Mouse (Mus musculus): ENCODE measurements at regions not wholly inside any gene's neighbourhood (a gene's known extent, or its start where the extent isn't known, plus 50 kb on each side); places are given as distances from the start of the nearest gene placed in this dataset.

- H3K4me1 ChIP-seq (ENCODE audit: control insufficient read depth, insufficient read depth, low read depth, low read length), result no peaks in the 10 kb centered on the region; the same call in 1 of the 2 replicates
- H3K4me2 ChIP-seq (ENCODE audit: low read length), result no peak overlapping the region
- no peak overlapping the region for H3K4me3 ChIP-seq (ENCODE audit: low read length)
- H3K27ac ChIP-seq (ENCODE audit: low read depth, low read length), result no peak overlapping the region
- H3K9me3 ChIP-seq (ENCODE audit: control insufficient read depth, low read length), result no peaks in the 10 kb centered on the region
- no peaks in the 10 kb centered on the region for H3K27me3 ChIP-seq (replicated peaks; ENCODE audit: control insufficient read depth, insufficient read depth, low read length)
- ATAC-seq, result no peak
- WGBS, result 85% methylated on average over 2 of the region's 2 CpGs
- no peaks in the 10 kb centered on the region for H3K36me3 ChIP-seq (ENCODE audit: control insufficient read depth, insufficient read depth, low read length)
- no peak overlapping the region for H3K9ac ChIP-seq (ENCODE audit: low read depth, low read length)
Measured at GRCm38 (mm10) chr12:16231093-16231492, 379.7 kb downstream of the Lpin1 start.

- H3K4me3 ChIP-seq (ENCODE audit: low read length), result no peak overlapping the region
- 93% methylated on average over 2 of the region's 2 CpGs for WGBS
- no peak overlapping the region for H3K4me2 ChIP-seq (ENCODE audit: low read length)
- no peaks in the 10 kb centered on the region; the same call in 1 of the 2 replicates for H3K4me1 ChIP-seq (ENCODE audit: control insufficient read depth, insufficient read depth, low read depth, low read length)
- no peaks in the 10 kb centered on the region for H3K9me3 ChIP-seq (ENCODE audit: control insufficient read depth, low read length)
- no peaks in the 10 kb centered on the region for H3K36me3 ChIP-seq (ENCODE audit: control insufficient read depth, insufficient read depth, low read length)
- no peak for ATAC-seq
- H3K27me3 ChIP-seq (replicated peaks; ENCODE audit: control insufficient read depth, insufficient read depth, low read length), result no peaks in the 10 kb centered on the region
- no peak overlapping the region for H3K9ac ChIP-seq (ENCODE audit: low read depth, low read length)
- H3K27ac ChIP-seq (ENCODE audit: low read depth, low read length), result no peak overlapping the region
Measured at GRCm38 (mm10) chr12:16225428-16225827, 385.3 kb downstream of the Lpin1 start.

- H3K4me3 ChIP-seq (ENCODE audit: low read length), result no peak overlapping the region
- no peaks in the 10 kb centered on the region; the same call in 1 of the 2 replicates for H3K4me1 ChIP-seq (ENCODE audit: control insufficient read depth, insufficient read depth, low read depth, low read length)
- no peaks in the 10 kb centered on the region for H3K36me3 ChIP-seq (ENCODE audit: control insufficient read depth, insufficient read depth, low read length)
- 51% methylated on average over 9 of the region's 9 CpGs for WGBS
- H3K27ac ChIP-seq (ENCODE audit: low read depth, low read length), result no peak overlapping the region
- peak; percentile 80 for ATAC-seq
- no peak overlapping the region for H3K4me2 ChIP-seq (ENCODE audit: low read length)
- no peaks in the 10 kb centered on the region for H3K9me3 ChIP-seq (ENCODE audit: control insufficient read depth, low read length)
- H3K9ac ChIP-seq (ENCODE audit: low read depth, low read length), result no peak overlapping the region
- H3K27me3 ChIP-seq (replicated peaks; ENCODE audit: control insufficient read depth, insufficient read depth, low read length), result no peaks in the 10 kb centered on the region
Measured at GRCm38 (mm10) chr12:16222836-16223450, 387.8 kb downstream of the Lpin1 start.

GRCm38 (mm10) chr12:16222205-16222604 is 388.6 kb downstream of the Lpin1 start:
- no peaks in the 10 kb centered on the region for H3K27me3 ChIP-seq (replicated peaks; ENCODE audit: control insufficient read depth, insufficient read depth, low read length)
- no peaks in the 10 kb centered on the region for H3K36me3 ChIP-seq (ENCODE audit: control insufficient read depth, insufficient read depth, low read length)
- H3K9me3 ChIP-seq (ENCODE audit: control insufficient read depth, low read length), result no peaks in the 10 kb centered on the region
- H3K4me1 ChIP-seq (ENCODE audit: control insufficient read depth, insufficient read depth, low read depth, low read length), result no peaks in the 10 kb centered on the region; the same call in 1 of the 2 replicates
- no peak overlapping the region for H3K9ac ChIP-seq (ENCODE audit: low read depth, low read length)
- no peak for ATAC-seq
- no peak overlapping the region for H3K4me3 ChIP-seq (ENCODE audit: low read length)
- H3K27ac ChIP-seq (ENCODE audit: low read depth, low read length), result no peak overlapping the region
- no peak overlapping the region for H3K4me2 ChIP-seq (ENCODE audit: low read length)

DNA sequence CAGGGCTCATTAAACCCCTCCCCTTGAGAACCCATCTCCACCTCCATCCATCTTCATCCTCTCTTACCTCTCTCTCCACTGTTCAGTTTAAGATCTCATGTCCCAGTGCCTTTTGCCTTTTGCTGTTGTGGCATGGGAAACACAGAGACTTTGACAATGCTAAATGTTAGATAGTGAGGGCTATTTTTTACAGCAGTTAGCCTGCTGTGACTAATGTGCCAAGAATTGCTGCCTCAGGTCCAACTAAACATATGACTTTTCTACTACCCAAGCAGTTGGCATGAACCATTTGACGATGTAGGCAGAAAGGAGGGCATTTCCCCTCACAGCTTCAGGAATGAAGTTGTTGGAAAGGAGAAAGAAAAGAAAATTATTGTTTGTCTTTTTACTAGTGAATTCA is 389.6 kb downstream of the Lpin1 start:
- no peaks in the 10 kb centered on the region; the same call in 1 of the 2 replicates for H3K4me1 ChIP-seq (ENCODE audit: control insufficient read depth, insufficient read depth, low read depth, low read length)
- no peak overlapping the region for H3K27ac ChIP-seq (ENCODE audit: low read depth, low read length)
- no peak overlapping the region for H3K4me3 ChIP-seq (ENCODE audit: low read length)
- H3K4me2 ChIP-seq (ENCODE audit: low read length), result no peak overlapping the region
- no peak overlapping the region for H3K9ac ChIP-seq (ENCODE audit: low read depth, low read length)
- no peaks in the 10 kb centered on the region for H3K9me3 ChIP-seq (ENCODE audit: control insufficient read depth, low read length)
- 74% methylated on average over 1 of the region's 1 CpGs for WGBS
- ATAC-seq, result no peak
- H3K36me3 ChIP-seq (ENCODE audit: control insufficient read depth, insufficient read depth, low read length), result no peaks in the 10 kb centered on the region
- no peaks in the 10 kb centered on the region for H3K27me3 ChIP-seq (replicated peaks; ENCODE audit: control insufficient read depth, insufficient read depth, low read length)

GRCm38 (mm10) chr12:16220561-16220960 is 390.2 kb downstream of the Lpin1 start:
- no peak for ATAC-seq
- 91% methylated on average over 3 of the region's 3 CpGs for WGBS
- H3K9ac ChIP-seq (ENCODE audit: low read depth, low read length), result no peak overlapping the region
- H3K4me3 ChIP-seq (ENCODE audit: low read length), result no peak overlapping the region
- H3K4me2 ChIP-seq (ENCODE audit: low read length), result no peak overlapping the region
- no peaks in the 10 kb centered on the region for H3K9me3 ChIP-seq (ENCODE audit: control insufficient read depth, low read length)
- no peak overlapping the region for H3K27ac ChIP-seq (ENCODE audit: low read depth, low read length)
- no peaks in the 10 kb centered on the region; the same call in 1 of the 2 replicates for H3K4me1 ChIP-seq (ENCODE audit: control insufficient read depth, insufficient read depth, low read depth, low read length)
- H3K27me3 ChIP-seq (replicated peaks; ENCODE audit: control insufficient read depth, insufficient read depth, low read length), result no peaks in the 10 kb centered on the region
- H3K36me3 ChIP-seq (ENCODE audit: control insufficient read depth, insufficient read depth, low read length), result no peaks in the 10 kb centered on the region

GRCm38 (mm10) chr12:16218906-16219305 is 391.9 kb downstream of the Lpin1 start:
- H3K36me3 ChIP-seq (ENCODE audit: control insufficient read depth, insufficient read depth, low read length), result no peaks in the 10 kb centered on the region
- H3K9me3 ChIP-seq (ENCODE audit: control insufficient read depth, low read length), result no peaks in the 10 kb centered on the region
- H3K27me3 ChIP-seq (replicated peaks; ENCODE audit: control insufficient read depth, insufficient read depth, low read length), result no peaks in the 10 kb centered on the region
- WGBS, result 82% methylated on average over 4 of the region's 4 CpGs
- H3K27ac ChIP-seq (ENCODE audit: low read depth, low read length), result no peak overlapping the region
- no peaks in the 10 kb centered on the region; the same call in 1 of the 2 replicates for H3K4me1 ChIP-seq (ENCODE audit: control insufficient read depth, insufficient read depth, low read depth, low read length)
- no peak overlapping the region for H3K4me3 ChIP-seq (ENCODE audit: low read length)
- no peak overlapping the region for H3K9ac ChIP-seq (ENCODE audit: low read depth, low read length)
- no peak for ATAC-seq
- H3K4me2 ChIP-seq (ENCODE audit: low read length), result no peak overlapping the region

- Histone ChIP-seq H3K9me3 (ENCODE audit: control insufficient read depth, low read length) (no peaks in the 10 kb centered on the region), H3K4me1 (ENCODE audit: control insufficient read depth, insufficient read depth, low read depth, low read length) (no peaks in the 10 kb centered on the region), H3K4me2 (ENCODE audit: low read length) (no peak overlapping the region), H3K9ac (ENCODE audit: low read depth, low read length) (no peak overlapping the region), H3K36me3 (ENCODE audit: control insufficient read depth, insufficient read depth, low read length) (no peaks in the 10 kb centered on the region), H3K4me3 (ENCODE audit: low read length) (no peak overlapping the region), H3K27me3 (replicated peaks; ENCODE audit: control insufficient read depth, insufficient read depth, low read length) (no peaks in the 10 kb centered on the region), H3K27ac (ENCODE audit: low read depth, low read length) (no peak overlapping the region)
- 81% methylated on average over 4 of the region's 4 CpGs for WGBS
- ATAC-seq, result no peak
Measured at GRCm38 (mm10) chr12:16210553-16210952, 393.8 kb upstream of the Trib2 start.

GRCm38 (mm10) chr12:16210111-16210510 is 393.4 kb upstream of the Trib2 start:
- no peaks in the 10 kb centered on the region for H3K4me1 ChIP-seq (ENCODE audit: control insufficient read depth, insufficient read depth, low read depth, low read length)
- H3K36me3 ChIP-seq (ENCODE audit: control insufficient read depth, insufficient read depth, low read length), result no peaks in the 10 kb centered on the region
- no peak overlapping the region for H3K4me2 ChIP-seq (ENCODE audit: low read length)
- H3K9me3 ChIP-seq (ENCODE audit: control insufficient read depth, low read length), result no peaks in the 10 kb centered on the region
- no peak overlapping the region for H3K27ac ChIP-seq (ENCODE audit: low read depth, low read length)
- H3K9ac ChIP-seq (ENCODE audit: low read depth, low read length), result no peak overlapping the region
- H3K27me3 ChIP-seq (replicated peaks; ENCODE audit: control insufficient read depth, insufficient read depth, low read length), result no peaks in the 10 kb centered on the region
- no peak for ATAC-seq
- no peak overlapping the region for H3K4me3 ChIP-seq (ENCODE audit: low read length)
- 78% methylated on average over 2 of the region's 2 CpGs for WGBS

GRCm38 (mm10) chr12:16204941-16205340 is 388.2 kb upstream of the Trib2 start:
- Histone ChIP-seq H3K4me2 (ENCODE audit: low read length) (no peak overlapping the region), H3K9ac (ENCODE audit: low read depth, low read length) (no peak overlapping the region), H3K4me1 (ENCODE audit: control insufficient read depth, insufficient read depth, low read depth, low read length) (no peaks in the 10 kb centered on the region), H3K4me3 (ENCODE audit: low read length) (no peak overlapping the region), H3K9me3 (ENCODE audit: control insufficient read depth, low read length) (no peaks in the 10 kb centered on the region), H3K27me3 (replicated peaks; ENCODE audit: control insufficient read depth, insufficient read depth, low read length) (no peaks in the 10 kb centered on the region), H3K36me3 (ENCODE audit: control insufficient read depth, insufficient read depth, low read length) (no peaks in the 10 kb centered on the region), H3K27ac (ENCODE audit: low read depth, low read length) (no peak overlapping the region)
- no peak for ATAC-seq
- WGBS, result 72% methylated on average over 4 of the region's 4 CpGs

All from hindbrain, embryonic 16.5 days (tissue).